Mouse (Mus musculus) gastrocnemius, postnatal 4 days (tissue): Measurements from ENCODE around the gene Rxfp2. TPM values are rescaled to one million over a fixed set of nuclear protein-coding genes. Genes with fewer than 3 reads are reported as not detected.

Experiments used
- DNase-seq, 2 experiments: peaks; one replicate each; pipeline ENCODE4 v3.0.0; 2021 to 2022; ENCODE audit warnings: low spot score in 2 of 2, mixed read lengths in 2 of 2
- total RNA-seq, 2 experiments: library from RNA; stranded (reverse); gene quantifications; 2 replicates each; pipeline ENCODE4 v1.2.3; 2021

Gene Rxfp2
- total RNA-seq, 2 experiments from 2014 or later = 0.13 TPM; not detected in 1

- no peak for DNase-seq
Observed at GRCm38 (mm10) chr5:150114007-150114406, 95.5 kb downstream of the Rxfp2 start.

GRCm38 (mm10) chr5:150114778-150115177 is 96.3 kb downstream of the Rxfp2 start:
- DNase-seq = no peak

GRCm38 (mm10) chr5:150115271-150116092 is 97.0 kb downstream of the Rxfp2 start:
- peak in 1 of 2 experiments; percentile 34 for DNase-seq

- DNase-seq = no peak
Observed at GRCm38 (mm10) chr5:150116216-150116905, 97.9 kb downstream of the Rxfp2 start.

GRCm38 (mm10) chr5:150116906-150117216 is 98.4 kb downstream of the Rxfp2 start:
- no peak for DNase-seq

GRCm38 (mm10) chr5:150118124-150118454 is 99.6 kb downstream of the Rxfp2 start:
- no peak for DNase-seq

GRCm38 (mm10) chr5:150118455-150119241 is 100.2 kb downstream of the Rxfp2 start, which contains the start of gene Fry:
Gene Fry, plus strand, starts transcription at chr5:150118645.
- DNase-seq = peak; percentile 87 to 92

- DNase-seq = no peak
Observed at GRCm38 (mm10) chr5:150120676-150121075, 102.2 kb downstream of the Rxfp2 start.

- no peak for DNase-seq
Observed at GRCm38 (mm10) chr5:150122095-150122494, 103.6 kb downstream of the Rxfp2 start.

GRCm38 (mm10) chr5:150122571-150122970 is 104.1 kb downstream of the Rxfp2 start:
- no peak for DNase-seq

GRCm38 (mm10) chr5:150125920-150126319 is 107.4 kb downstream of the Rxfp2 start:
- no peak for DNase-seq

- DNase-seq = no peak
Observed at GRCm38 (mm10) chr5:150128432-150128831, 110.0 kb downstream of the Rxfp2 start.

GRCm38 (mm10) chr5:150130144-150130543 is 111.7 kb downstream of the Rxfp2 start:
- no peak for DNase-seq

GRCm38 (mm10) chr5:150131166-150131565 is 112.7 kb downstream of the Rxfp2 start:
- no peak for DNase-seq

Other genes with a start within 250 kb of the Rxfp2 start
- 10 to 100 TPM; 77.8 to 83.3 TPM for gene Fry, start 100.0 kb downstream of the Rxfp2 start, total RNA-seq